Mouse (Mus musculus) CD4-positive helper T cell, adult 2 months (primary cell): ENCODE measurements at regions not wholly inside any gene's neighbourhood (a gene's known extent, or its start where the extent isn't known, plus 50 kb on each side); places are given as distances from the start of the nearest gene placed in this dataset.

Source experiments
- DNase-seq: peaks from one replicate; pipeline ENCODE4 v3.0.0-alpha.2; 2012; ENCODE audit warnings: low read depth, missing footprints, low spot score

DNA sequence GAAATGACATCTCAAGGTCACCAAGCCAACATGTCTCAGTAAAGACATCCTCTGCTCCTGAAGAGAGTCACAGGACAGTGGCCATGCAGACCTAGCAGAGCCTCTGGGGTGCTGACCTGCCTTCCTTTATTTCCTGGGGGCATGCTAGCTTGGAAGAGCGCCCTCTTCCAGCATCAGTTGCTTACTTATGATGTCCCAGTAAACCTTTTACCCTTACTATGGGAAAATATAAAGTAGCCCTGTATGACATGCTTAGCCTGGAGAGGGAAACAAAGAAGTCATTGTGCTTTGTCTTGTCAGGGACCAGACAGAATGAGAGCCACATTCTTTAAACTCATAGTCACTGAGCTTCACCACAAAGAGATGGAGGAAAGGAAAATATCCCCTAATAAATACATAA is 82.9 kb downstream of the Postn start:
- no peak for DNase-seq

DNA sequence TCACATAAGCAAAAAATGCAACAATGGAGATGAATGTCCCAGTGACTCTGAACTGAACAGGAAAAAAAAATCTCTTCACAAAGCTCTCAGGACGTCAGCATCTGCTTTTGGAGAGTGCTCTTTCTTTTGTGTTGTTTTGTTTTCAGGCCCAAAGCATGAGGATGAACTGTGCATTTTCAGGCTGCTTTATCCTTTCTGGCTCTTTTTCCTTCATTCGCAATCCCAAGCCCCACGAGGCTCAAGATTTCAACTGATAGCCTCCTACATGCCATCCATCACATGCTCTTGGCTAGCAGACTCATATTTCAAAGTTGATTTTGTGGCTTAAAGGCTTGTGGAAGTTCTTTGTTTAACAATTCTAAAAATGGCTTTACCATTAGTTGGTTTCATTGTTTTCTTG is 86.0 kb downstream of the Postn start:
- no peak for DNase-seq

- no peak for DNase-seq
Observed at GRCm38 (mm10) chr3:54457416-54457815, 96.5 kb downstream of the Postn start.

DNA sequence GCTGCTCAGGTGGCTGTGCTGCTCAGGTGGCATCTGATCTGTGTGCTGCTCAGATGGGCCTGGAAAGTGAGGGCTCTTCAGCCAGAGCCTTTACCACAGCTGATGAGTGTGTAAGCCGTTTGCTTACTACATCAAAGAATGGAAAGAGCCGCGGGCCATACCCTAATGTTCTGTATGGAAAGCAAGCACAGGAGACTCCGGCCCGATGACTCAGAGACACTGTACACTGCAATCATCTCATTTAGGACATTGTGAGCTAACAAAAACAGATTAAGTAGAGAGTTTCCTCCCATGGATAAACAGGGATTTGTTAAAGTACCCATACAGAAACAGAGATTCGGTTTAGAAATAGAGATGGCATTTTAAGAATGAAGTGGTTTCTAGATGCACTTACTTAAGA is 100.5 kb downstream of the Postn start:
- DNase-seq: no peak

GRCm38 (mm10) chr3:54466097-54466496 is 105.2 kb downstream of the Postn start:
- DNase-seq: no peak

- no peak for DNase-seq
Observed at GRCm38 (mm10) chr3:54474209-54474608, 113.3 kb downstream of the Postn start.

DNA sequence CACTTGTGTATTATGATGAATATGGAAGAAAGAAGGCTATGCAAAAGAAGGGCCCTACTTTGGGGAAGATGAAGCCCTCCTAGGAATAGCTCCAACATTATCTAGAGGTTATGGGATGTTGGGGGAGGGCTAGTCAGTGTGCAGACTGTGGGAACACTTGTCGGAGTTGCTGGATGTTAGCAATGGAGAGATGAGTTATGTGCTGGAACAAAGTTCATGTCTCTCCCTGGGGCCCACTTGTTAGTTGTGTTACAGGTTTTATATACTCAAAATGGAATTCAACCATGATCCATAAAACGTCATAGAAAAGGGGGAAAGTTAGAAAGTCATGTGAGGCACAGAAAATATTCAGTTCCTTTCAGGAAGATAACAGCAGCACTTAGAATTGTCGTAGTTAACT is 115.0 kb downstream of the Postn start:
- no peak for DNase-seq

DNA sequence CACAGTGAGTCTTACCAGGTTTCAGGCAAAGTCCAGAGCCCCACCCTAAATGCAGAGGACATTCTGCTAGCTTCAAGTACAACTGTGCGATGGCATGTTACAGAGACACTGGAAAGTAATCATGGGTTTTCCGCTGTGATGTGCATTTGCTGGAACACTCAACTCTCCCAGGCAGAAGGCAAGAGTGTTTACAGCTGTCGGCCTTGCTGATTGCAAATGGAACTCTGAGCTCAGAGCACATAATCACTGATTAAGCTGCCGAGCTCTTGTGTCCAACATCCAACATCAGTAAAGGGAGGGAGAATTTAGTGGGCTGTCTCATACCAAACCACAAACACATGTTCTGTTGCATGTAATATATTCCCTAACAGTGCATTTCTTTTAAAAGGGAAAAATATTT is 117.1 kb downstream of the Postn start:
- no peak for DNase-seq

DNA sequence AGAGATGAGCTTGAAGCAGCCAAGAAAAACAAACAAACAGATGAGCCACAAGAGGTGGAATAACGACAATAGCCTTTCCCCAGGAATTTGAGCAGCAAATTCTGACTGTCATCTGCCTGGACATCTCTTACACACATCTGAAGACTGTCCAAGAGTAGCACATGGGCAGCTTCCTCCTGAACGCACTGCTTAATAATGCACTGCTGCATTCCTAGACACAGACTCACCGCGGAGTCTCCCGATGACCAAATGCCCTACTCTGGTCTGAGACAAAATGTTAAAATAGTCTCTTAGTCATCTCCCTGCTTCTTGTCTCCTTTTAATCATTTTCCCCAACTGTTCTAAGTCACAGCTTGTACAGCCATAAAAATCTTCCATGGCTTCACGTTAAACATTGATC is 119.3 kb downstream of the Postn start:
- no peak for DNase-seq

DNA sequence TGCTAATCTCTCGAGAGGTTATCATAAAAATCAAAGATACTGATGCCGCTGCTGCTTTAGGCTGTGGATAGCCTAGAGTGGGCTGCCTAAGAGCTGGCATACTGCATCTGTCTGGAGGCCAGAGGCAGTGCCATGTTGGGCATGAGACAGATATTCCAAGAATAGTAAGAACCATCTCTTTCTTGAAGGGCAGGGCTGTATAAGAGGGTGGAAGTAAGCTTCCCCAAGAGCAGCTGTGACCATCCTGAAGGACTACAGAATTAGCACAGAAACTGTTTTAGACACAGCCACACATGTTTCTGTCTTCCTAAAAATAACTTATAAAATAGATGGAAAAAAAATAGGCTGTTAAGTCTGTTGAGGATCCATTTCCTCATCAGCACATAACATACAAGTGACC is 126.4 kb downstream of the Postn start:
- no peak for DNase-seq

GRCm38 (mm10) chr3:54487844-54488243 is 126.9 kb downstream of the Postn start:
- DNase-seq: no peak

GRCm38 (mm10) chr3:54490249-54490900 is 129.5 kb downstream of the Postn start:
- no peak for DNase-seq

GRCm38 (mm10) chr3:54493567-54493966 is 132.7 kb downstream of the Postn start:
- no peak for DNase-seq

- DNase-seq: no peak
Observed at GRCm38 (mm10) chr3:54504997-54505396, 144.1 kb downstream of the Postn start.

DNA sequence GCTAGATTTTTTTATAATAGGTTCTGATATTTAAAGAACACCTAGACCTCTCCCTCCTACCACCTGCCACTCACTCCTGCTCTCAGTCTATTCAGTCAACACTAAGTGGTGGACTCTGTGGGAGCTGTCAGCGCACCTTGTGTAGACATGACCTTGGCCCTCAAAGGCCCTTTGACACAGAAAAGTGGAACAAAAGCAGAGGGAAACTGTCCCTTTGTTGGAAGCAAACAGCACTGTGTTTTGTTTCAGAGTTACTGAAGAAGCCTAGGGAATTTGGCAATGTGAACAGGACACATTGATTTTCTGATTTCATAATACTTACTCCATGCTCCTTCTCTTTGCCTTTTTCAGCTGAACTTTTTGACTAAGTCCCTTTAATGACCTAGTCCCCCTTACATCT is 146.7 kb downstream of the Postn start:
- DNase-seq: no peak

DNA sequence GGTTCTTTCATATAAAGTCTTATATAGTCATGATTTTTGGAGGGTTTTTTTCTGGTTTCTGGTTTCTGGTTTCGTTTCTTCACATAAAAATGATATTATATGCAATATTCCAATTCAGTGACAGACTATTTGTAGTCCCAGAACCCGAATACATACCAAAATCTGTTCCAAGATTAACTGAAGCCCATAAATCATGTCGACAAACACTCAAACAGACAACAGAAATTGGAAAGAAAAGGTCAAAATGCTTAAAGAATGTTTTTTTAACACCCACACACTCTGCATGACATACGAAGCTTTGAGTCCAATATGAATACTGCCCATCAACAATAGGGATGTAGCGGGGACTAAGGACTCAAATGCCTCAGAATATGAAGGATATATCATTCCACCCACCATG is 148.0 kb downstream of the Postn start:
- DNase-seq: no peak

GRCm38 (mm10) chr3:54517251-54517650 is 156.3 kb downstream of the Postn start:
- no peak for DNase-seq

- DNase-seq: no peak
Observed at GRCm38 (mm10) chr3:54522716-54523115, 161.8 kb downstream of the Postn start.

- DNase-seq: no peak
Observed at GRCm38 (mm10) chr3:54526618-54527017, 165.7 kb downstream of the Postn start.

- DNase-seq: no peak
Observed at GRCm38 (mm10) chr3:54528292-54528691, 164.3 kb upstream of the Supt20 start.

GRCm38 (mm10) chr3:54530251-54530650 is 162.4 kb upstream of the Supt20 start:
- no peak for DNase-seq

GRCm38 (mm10) chr3:54535361-54535760 is 157.2 kb upstream of the Supt20 start:
- DNase-seq: no peak

- no peak for DNase-seq
Observed at GRCm38 (mm10) chr3:54538055-54538454, 154.6 kb upstream of the Supt20 start.

GRCm38 (mm10) chr3:54540540-54541080 is 152.0 kb upstream of the Supt20 start:
- no peak for DNase-seq
